In genomic region chr2:91070076-91070800, GRCm38 (mm10) we compare ENCODE assay signal across 7 mouse cellular contexts. TPM values are rescaled to one million over a fixed set of nuclear protein-coding genes. Genes with fewer than 3 reads are reported as not detected.
DNase-seq lines count a peak whose midpoint lies in the region; ATAC-seq and TF ChIP-seq lines count a peak whose summit lies in the region.

Gene Slc39a13 (minus strand): TSS chr2:91070417.

- 0 out of 2 replicates have a peak, but pooled peaks cover 2% of the 10 kb centered on the region for H3K4me1 ChIP-seq in intestine, postnatal 0 days (replicated peaks; ENCODE audit: control insufficient read depth, insufficient read depth, low read length)
- H3K4me1 ChIP-seq in midbrain, embryonic 12.5 days, result peaks cover 22% of the 10 kb centered on the region
- H3K4me1 ChIP-seq in small intestine, adult 2 months (ENCODE audit: control insufficient read depth, insufficient read depth, insufficient read length, low read length), result peaks cover 8% of the 10 kb centered on the region; the same call in 1 of the 2 replicates

- no peaks in the 10 kb centered on the region for H3K27me3 ChIP-seq in intestine, postnatal 0 days (replicated peaks; ENCODE audit: control insufficient read depth, insufficient read depth, low read length)
- no peaks in the 10 kb centered on the region for H3K27me3 ChIP-seq in midbrain, embryonic 12.5 days
- H3K27me3 ChIP-seq in small intestine, adult 2 months (ENCODE audit: control insufficient read depth, insufficient read depth, low read length), result no peaks in the 10 kb centered on the region

- peak; percentile 100 for TF ChIP-seq CTCF in intestine, postnatal 0 days (IDR thresholded peaks at IDR 0.05; ENCODE audit: low read depth)
- peak; percentile 99 for TF ChIP-seq CTCF in small intestine, adult 2 months (IDR thresholded peaks at IDR 0.05; ENCODE audit: extremely low read depth, insufficient read length, insufficient replicate concordance, low read depth, low read length)

- H3K4me2 ChIP-seq in intestine, postnatal 0 days (replicated peaks; ENCODE audit: low read depth), result peak within 1 kb of the TSS; percentile 87
- peak within 1 kb of the TSS; percentile 82 for H3K4me2 ChIP-seq in midbrain, embryonic 12.5 days (replicated peaks)

- peak; percentile 29; the same call in 1 of the 2 replicates for TF ChIP-seq POLR2A in small intestine, adult 2 months (IDR thresholded peaks at IDR 0.05; ENCODE audit: low read depth, low read length)

- H3K4me3 ChIP-seq in intestine, postnatal 0 days (ENCODE audit: low read depth, low read length), result peak within 1 kb of the TSS; percentile 68
- H3K4me3 ChIP-seq in midbrain, embryonic 12.5 days, result peak within 1 kb of the TSS; percentile 75
- H3K4me3 ChIP-seq in small intestine, adult 2 months (ENCODE audit: low read depth, low read length), result peak within 1 kb of the TSS; percentile 78

- DNase-seq in adrenal gland, adult 8-10 months, result peak; percentile 97
- DNase-seq in embryo, embryonic 9.5 days (ENCODE audit: extremely low spot score), result peak; percentile 95
- no peak for DNase-seq in gonadal fat pad, adult 2 months (ENCODE audit: low read depth)
- peak; percentile 97 for DNase-seq in left cerebral cortex, postnatal 4 days

- peak; percentile 96 for ATAC-seq in intestine, postnatal 0 days
- ATAC-seq in midbrain, embryonic 12.5 days (ENCODE audit: low FRiP score, low read depth), result peak; percentile 96

- WGBS in intestine, postnatal 0 days, result under 1% methylated on average over 64 of the region's 69 CpGs
- 1% methylated on average over 63 of the region's 69 CpGs for WGBS in midbrain, embryonic 12.5 days
- WGBS in small intestine, adult 2 months, result under 1% methylated on average over 69 of the region's 69 CpGs

- peak within 1 kb of the TSS; percentile 55 for H3K27ac ChIP-seq in intestine, postnatal 0 days (ENCODE audit: low read depth, low read length)
- H3K27ac ChIP-seq in midbrain, embryonic 12.5 days (replicated peaks), result peak within 1 kb of the TSS; percentile 76
- peak within 1 kb of the TSS; percentile 63 for H3K27ac ChIP-seq in small intestine, adult 2 months (ENCODE audit: insufficient read depth, low read depth, low read length)

- H3K36me3 ChIP-seq in intestine, postnatal 0 days (ENCODE audit: control insufficient read depth, insufficient read depth), result no peaks in the 10 kb centered on the region
- H3K36me3 ChIP-seq in midbrain, embryonic 12.5 days, result 0 out of 2 replicates have a peak, but pooled peaks cover 9% of the 10 kb centered on the region
- no peaks in the 10 kb centered on the region for H3K36me3 ChIP-seq in small intestine, adult 2 months (ENCODE audit: control insufficient read depth, insufficient read depth, low read length)

- H3K9ac ChIP-seq in intestine, postnatal 0 days (ENCODE audit: low read depth, low read length), result peak within 1 kb of the TSS; percentile 66
- peak within 1 kb of the TSS; percentile 76 for H3K9ac ChIP-seq in midbrain, embryonic 12.5 days (replicated peaks)

- intact Hi-C loops in left cerebral cortex, postnatal 4 days (cut with DNase I), result loop anchor here (2.0 kb wide), 1 partner anchor 31 kb away; no protein-coding TSS in a partner anchor

- no peaks in the 10 kb centered on the region for H3K9me3 ChIP-seq in intestine, postnatal 0 days (ENCODE audit: control insufficient read depth)
- H3K9me3 ChIP-seq in midbrain, embryonic 12.5 days, result no peaks in the 10 kb centered on the region

RNA-seq across cellular contexts. Expression of gene Slc39a13, which starts in this region (rescaled TPM):
- total RNA-seq in adrenal gland, adult 8-10 months (2022), result 10 to 100 TPM; 31.4 to 57.3 (median 43.5) TPM
- 71.2 and 84.5 TPM in 2 replicates for polyA plus RNA-seq in gonadal fat pad, adult 2 months (2012; rRNA removed)
- 12.6 and 15.0 TPM in 2 replicates for polyA plus RNA-seq in intestine, postnatal 0 days (2015; fragmentation: Nextera tagmentation; extraction: Ambion mirVana)
- total RNA-seq in left cerebral cortex, postnatal 4 days (2021), result 10 to 100 TPM; 30.6 to 41.6 TPM
- polyA plus RNA-seq in midbrain, embryonic 12.5 days (2016; fragmentation: Nextera tagmentation; extraction: Ambion mirVana), result 29.4 and 30.8 TPM in 2 replicates
- polyA plus RNA-seq in small intestine, adult 2 months (2012; rRNA removed), result 16.9 and 17.8 TPM in 2 replicates
